In genomic region chr5:149851011-149851410, GRCm38 (mm10) we compare ENCODE assay signal across 9 mouse cellular contexts.
DNase-seq lines count a peak whose midpoint lies in the region; ATAC-seq and TF ChIP-seq lines count a peak whose summit lies in the region.
"Had no signal": no experiment of that assay in that cellular context is flagged by ENCODE, and none has a peak within 500 bp of the region (broad histone marks: within the 10 kb centered on the region; RNA-seq: fewer than 3 reads in every experiment).

No protein-coding gene starts in this region.

- DNase-seq in hindbrain, embryonic 11.5 days (ENCODE audit: low spot score): peak; percentile 86
- DNase-seq in c-Kit-positive CD71-positive TER-119-negative erythroid progenitor cells, embryonic 14.5 days (ENCODE audit: low read depth): peak; percentile 36
- DNase-seq in forebrain, postnatal 0 days: peak; percentile 84
- DNase-seq in intestine, embryonic 14.5 days (ENCODE audit: low spot score): peak; percentile 86
- peak; percentile 71 to 79 for DNase-seq in left cerebral cortex, adult 18-20 months (ENCODE audit: low spot score in 2 of 2)
- DNase-seq in mesoderm, embryonic 11.5 days (ENCODE audit: low read depth, low spot score): peak; percentile 78
- DNase-seq in spleen, postnatal 4 days (ENCODE audit: low spot score in 2 of 2): peak; percentile 40 to 78

- H3K4me2 ChIP-seq in hindbrain, embryonic 11.5 days (replicated peaks; ENCODE audit: low read depth, low read length): no peak overlapping the region
- no peak overlapping the region for H3K4me2 ChIP-seq in hindbrain, embryonic 13.5 days
- no peak overlapping the region for H3K4me2 ChIP-seq in forebrain, postnatal 0 days (ENCODE audit: low read depth)
- H3K4me2 ChIP-seq in intestine, embryonic 14.5 days (ENCODE audit: low read length): no peak overlapping the region
- H3K4me2 ChIP-seq: neural tube, embryonic 12.5 days had no signal

- no peaks in the 10 kb centered on the region for H3K36me3 ChIP-seq in hindbrain, embryonic 11.5 days (ENCODE audit: control insufficient read depth, insufficient read depth, low read length)
- no peaks in the 10 kb centered on the region for H3K36me3 ChIP-seq in hindbrain, embryonic 13.5 days
- H3K36me3 ChIP-seq in forebrain, postnatal 0 days (ENCODE audit: insufficient read depth): no peaks in the 10 kb centered on the region
- H3K36me3 ChIP-seq in intestine, embryonic 14.5 days (ENCODE audit: control insufficient read depth, insufficient read depth, low read length): no peaks in the 10 kb centered on the region
- H3K36me3 ChIP-seq: neural tube, embryonic 12.5 days had no signal

- no peaks in the 10 kb centered on the region for H3K9me3 ChIP-seq in hindbrain, embryonic 11.5 days (ENCODE audit: control insufficient read depth, low read length)
- H3K9me3 ChIP-seq in hindbrain, embryonic 13.5 days: no peaks in the 10 kb centered on the region
- no peaks in the 10 kb centered on the region for H3K9me3 ChIP-seq in forebrain, postnatal 0 days (ENCODE audit: low read length)
- no peaks in the 10 kb centered on the region for H3K9me3 ChIP-seq in intestine, embryonic 14.5 days (ENCODE audit: control insufficient read depth, low read length)
- H3K9me3 ChIP-seq: neural tube, embryonic 12.5 days had no signal

- peak; percentile 84 for TF ChIP-seq CTCF in forebrain, postnatal 0 days (IDR thresholded peaks at IDR 0.05; ENCODE audit: low read depth)

- H3K27ac ChIP-seq in hindbrain, embryonic 11.5 days (ENCODE audit: low read depth, low read length): no peak overlapping the region
- H3K27ac ChIP-seq in hindbrain, embryonic 13.5 days: no peak overlapping the region
- H3K27ac ChIP-seq in forebrain, postnatal 0 days (ENCODE audit: low read depth, low read length): no peak overlapping the region
- H3K27ac ChIP-seq in intestine, embryonic 14.5 days (ENCODE audit: low read depth): no peak overlapping the region
- H3K27ac ChIP-seq: neural tube, embryonic 12.5 days had no signal

- no peaks in the 10 kb centered on the region for H3K4me1 ChIP-seq in hindbrain, embryonic 11.5 days (replicated peaks; ENCODE audit: control insufficient read depth, insufficient read depth, low read length)
- no peaks in the 10 kb centered on the region for H3K4me1 ChIP-seq in hindbrain, embryonic 13.5 days (replicated peaks)
- no peaks in the 10 kb centered on the region for H3K4me1 ChIP-seq in forebrain, postnatal 0 days (ENCODE audit: insufficient read depth)
- H3K4me1 ChIP-seq in intestine, embryonic 14.5 days (replicated peaks; ENCODE audit: control insufficient read depth, insufficient read depth, low read length): no peaks in the 10 kb centered on the region
- H3K4me1 ChIP-seq: neural tube, embryonic 12.5 days had no signal

- WGBS in hindbrain, embryonic 11.5 days: 13% methylated on average over 9 of the region's 9 CpGs
- WGBS in hindbrain, embryonic 13.5 days: 15% methylated on average over 9 of the region's 9 CpGs
- WGBS in forebrain, postnatal 0 days: 16% methylated on average over 9 of the region's 9 CpGs
- 12% methylated on average over 9 of the region's 9 CpGs for WGBS in intestine, embryonic 14.5 days

- peak; percentile 56; the same call in 1 of the 2 replicates for ATAC-seq in hindbrain, embryonic 11.5 days (ENCODE audit: low FRiP score)
- ATAC-seq in hindbrain, embryonic 13.5 days (ENCODE audit: low FRiP score): no peak
- peak; percentile 47; the same call in 1 of the 2 replicates for ATAC-seq in forebrain, postnatal 0 days
- ATAC-seq in intestine, embryonic 14.5 days (replicated peaks; ENCODE audit: low FRiP score, low TSS enrichment, low read depth): peak; percentile 47; the same call in 1 of the 2 replicates

- H3K27me3 ChIP-seq in hindbrain, embryonic 11.5 days (ENCODE audit: control insufficient read depth, insufficient read depth, low read length): no peaks in the 10 kb centered on the region
- no peaks in the 10 kb centered on the region for H3K27me3 ChIP-seq in hindbrain, embryonic 13.5 days
- H3K27me3 ChIP-seq in forebrain, postnatal 0 days (ENCODE audit: insufficient read depth, low read length): no peaks in the 10 kb centered on the region
- H3K27me3 ChIP-seq in intestine, embryonic 14.5 days (replicated peaks; ENCODE audit: control insufficient read depth, insufficient read depth, low read length): no peaks in the 10 kb centered on the region
- H3K27me3 ChIP-seq: neural tube, embryonic 12.5 days had no signal

- no peak overlapping the region for H3K9ac ChIP-seq in hindbrain, embryonic 11.5 days (ENCODE audit: low read depth, low read length)
- no peak overlapping the region for H3K9ac ChIP-seq in hindbrain, embryonic 13.5 days
- no peak overlapping the region for H3K9ac ChIP-seq in forebrain, postnatal 0 days
- H3K9ac ChIP-seq in intestine, embryonic 14.5 days (ENCODE audit: low read length): no peak overlapping the region
- H3K9ac ChIP-seq: neural tube, embryonic 12.5 days had no signal

- no peak overlapping the region for H3K4me3 ChIP-seq in hindbrain, embryonic 11.5 days (ENCODE audit: low read depth, low read length)
- no peak overlapping the region for H3K4me3 ChIP-seq in hindbrain, embryonic 13.5 days
- no peak overlapping the region for H3K4me3 ChIP-seq in forebrain, postnatal 0 days (ENCODE audit: low read depth, low read length)
- no peak overlapping the region for H3K4me3 ChIP-seq in intestine, embryonic 14.5 days (ENCODE audit: low read depth, low read length)
- H3K4me3 ChIP-seq: neural tube, embryonic 12.5 days had no signal

Comparison
In these comparisons a context has a peak if more than half of its experiments do, and no peak if none do; other contexts are left out.
1. DNase-seq: peak in every context shown above with its lines; median percentile 86 in hindbrain, embryonic 11.5 days; 86 in intestine, embryonic 14.5 days; 84 in forebrain, postnatal 0 days; 78 in mesoderm, embryonic 11.5 days; 75 in left cerebral cortex, adult 18-20 months; 59 in spleen, postnatal 4 days; 36 in c-Kit-positive CD71-positive TER-119-negative erythroid progenitor cells, embryonic 14.5 days.